Mouse (Mus musculus): ENCODE results near the gene Rnf212b.

- TF ChIP-seq EP300 (IDR thresholded peaks at IDR 0.05; ENCODE audit: low read length) = no peak
- TF ChIP-seq CTCF (conservative IDR thresholded peaks at IDR 0.05 in 1 of 2, IDR thresholded peaks at IDR 0.05 in 1 of 2; ENCODE audit: low read depth in 2 of 2, low read length in 2 of 2) = no peak
- TF ChIP-seq POLR2A (IDR thresholded peaks at IDR 0.05; ENCODE audit: low read depth, low read length) = no peak
- TF ChIP-seq MXI1 (IDR thresholded peaks at IDR 0.05; ENCODE audit: low read depth, low read length) = no peak
- no peak for TF ChIP-seq NELFE (IDR thresholded peaks at IDR 0.05; ENCODE audit: low read depth, low read length)
- TF ChIP-seq E2F4 (IDR thresholded peaks at IDR 0.05; ENCODE audit: insufficient replicate concordance, low read depth, low read length) = no peak
- no peak for TF ChIP-seq USF1 (IDR thresholded peaks at IDR 0.05; ENCODE audit: low read depth, low read length)
- no peak for TF ChIP-seq ZMIZ1 (IDR thresholded peaks at IDR 0.05; ENCODE audit: low read depth, low read length)
- no peak for TF ChIP-seq PAX5 (IDR thresholded peaks at IDR 0.05; ENCODE audit: low read length)
- no peak for TF ChIP-seq RAD21 (IDR thresholded peaks at IDR 0.05; ENCODE audit: low read depth, low read length)
- no peak for TF ChIP-seq CHD1 (IDR thresholded peaks at IDR 0.05; ENCODE audit: low read depth, low read length)
Observed at GRCm38 (mm10) chr14:54793351-54793750, 20.6 kb upstream of the Rnf212b start.

All from CH12.LX (cell line).